Mouse (Mus musculus) bone marrow, adult 2 months (tissue): ENCODE measurements around the gene Sort1. TPM values are rescaled to one million over a fixed set of nuclear protein-coding genes. Genes with fewer than 3 reads are reported as not detected.
"Not testable (repeated sequence)": the region's sequence is repeated elsewhere in the genome, so short reads cannot be mapped to it uniquely, and the experiment has no call there.

ENCODE experiments used
- H3K27ac ChIP-seq: fragments of 200-500 bp; 2 replicates; pipeline ENCODE4 v1.5.1; 2012; ENCODE audit warnings: low read depth, mild to moderate bottlenecking, control low read depth, inconsistent platforms, low read length; ENCODE audit not compliant: control insufficient read depth, poor library complexity, insufficient read depth
- H3K4me1 ChIP-seq: fragments of 200-500 bp; 2 replicates; pipeline ENCODE4 v1.6.1; 2011; ENCODE audit warnings: low read length; ENCODE audit not compliant: control insufficient read depth, insufficient read depth
- H3K4me3 ChIP-seq: fragments of 200-500 bp; replicated peaks from 2 replicates; pipeline ENCODE3; 2011; ENCODE audit warnings: mild to moderate bottlenecking, low read depth, low read length, control low read depth; ENCODE audit not compliant: control insufficient read depth
- CTCF ChIP-seq: fragments of 200-500 bp; IDR thresholded peaks from 2 replicates; pipeline ENCODE4 v1.5.1; 2011; ENCODE audit warnings: low read length, control low read depth; ENCODE audit not compliant: control insufficient read depth, insufficient read depth
- POLR2A ChIP-seq: fragments of 200-500 bp; IDR thresholded peaks from 2 replicates; pipeline ENCODE4 v1.6.1; 2011; ENCODE audit warnings: low read depth, mild to moderate bottlenecking, control low read depth, low read length, borderline replicate concordance; ENCODE audit not compliant: control insufficient read depth
- WGBS: fragments of 180-500 bp; shearing (Covaris S2); methylation state at CpG from one replicate; pipeline ENCODE4 v1.1.7; 2018; 5-methylcytosine and 5-hydroxymethylcytosine counted together
- polyA plus RNA-seq: library from polyadenylated mRNA; stranded (reverse); fragments of >200 nt; gene quantifications from 2 replicates; pipeline ENCODE4 v1.2.4, GENCODE M21; 2011; ENCODE audit warnings: low replicate concordance; ENCODE audit not compliant: missing spikeins, insufficient read depth, insufficient read length

Gene Sort1
- polyA plus RNA-seq, result 8.2 and 15.6 TPM in 2 replicates

- whole genome bisulfite sequencing, result 2% methylated on average over 108 of the region's 109 CpGs
- TF ChIP-seq CTCF, result no peak
- TF ChIP-seq POLR2A, result no peak; the same call in 1 of the 2 replicates
- peaks cover 2% of the 10 kb centered on the region; the same call in 1 of the 2 replicates for H3K4me1 ChIP-seq
- H3K27ac ChIP-seq, result peak within 1 kb of the TSS; percentile 83
- peak within 1 kb of the TSS; percentile 73 for H3K4me3 ChIP-seq
Observed at GRCm38 (mm10) chr3:108283781-108284601, at the start of gene Sort1. TSS of gene Sort1 (plus strand) at chr3:108284082.

- not testable (repeated sequence) for H3K4me3 ChIP-seq, H3K27ac ChIP-seq, H3K4me1 ChIP-seq
- WGBS, result 75% methylated on average over 4 of the region's 4 CpGs
Observed at GRCm38 (mm10) chr3:108237474-108238102, 46.3 kb upstream of the Sort1 start.

- WGBS, result 84% methylated on average over 3 of the region's 3 CpGs
- Histone ChIP-seq H3K4me1 (no peaks in the 10 kb centered on the region), H3K4me3 (no peak overlapping the region), H3K27ac (no peak overlapping the region)
- no peak for TF ChIP-seq POLR2A
Observed at GRCm38 (mm10) chr3:108241243-108241839, 42.5 kb upstream of the Sort1 start.

- Histone ChIP-seq H3K4me1 (no peaks in the 10 kb centered on the region), H3K4me3 (no peak overlapping the region), H3K27ac (no peak overlapping the region)
- TF ChIP-seq CTCF, result no peak
- no peak for TF ChIP-seq POLR2A
- 34% methylated on average over 2 of the region's 2 CpGs for WGBS
Observed at GRCm38 (mm10) chr3:108246857-108247256, 37.0 kb upstream of the Sort1 start.

GRCm38 (mm10) chr3:108256719-108257637 lies 26.9 kb upstream of the Sort1 start, which contains the start of gene Psma5:
TSS of gene Psma5 (plus strand) at chr3:108256926.
- WGBS, result under 1% methylated on average over 75 of the region's 79 CpGs
- Histone ChIP-seq H3K27ac (peak within 1 kb of the TSS; percentile 78), H3K4me1 (peaks cover 2% of the 10 kb centered on the region; the same call in 1 of the 2 replicates), H3K4me3 (peak within 1 kb of the TSS; percentile 90)
- TF ChIP-seq POLR2A (peak; percentile 45; the same call in 1 of the 2 replicates), CTCF (0 out of 2 replicates have a peak, but pooled peaks have one; percentile 7)

GRCm38 (mm10) chr3:108257831-108258500 lies 25.9 kb upstream of the Sort1 start:
- TF ChIP-seq CTCF (no peak), POLR2A (no peak)
- H3K4me1 ChIP-seq, result peaks cover 2% of the 10 kb centered on the region; the same call in 1 of the 2 replicates
- peak overlapping the region; percentile 76 for H3K4me3 ChIP-seq
- WGBS, result 6% methylated on average over 3 of the region's 3 CpGs
- no peak overlapping the region for H3K27ac ChIP-seq

- WGBS, result 48% methylated on average over 3 of the region's 3 CpGs
- Histone ChIP-seq H3K4me1 (peaks cover 2% of the 10 kb centered on the region; the same call in 1 of the 2 replicates), H3K4me3 (no peak overlapping the region), H3K27ac (no peak overlapping the region)
- no peak for TF ChIP-seq POLR2A
- no peak for TF ChIP-seq CTCF
Observed at GRCm38 (mm10) chr3:108259319-108259718, 24.6 kb upstream of the Sort1 start.

GRCm38 (mm10) chr3:108279495-108279894 lies 4.4 kb upstream of the Sort1 start:
- not testable (repeated sequence) for H3K27ac ChIP-seq, H3K4me3 ChIP-seq, H3K4me1 ChIP-seq
- WGBS, result 81% methylated on average over 5 of the region's 5 CpGs
